Mouse (Mus musculus) brain, embryonic 14.5 days (tissue): ENCODE results near the gene Olfr17. TPM values are rescaled to one million over a fixed set of nuclear protein-coding genes. Genes with fewer than 3 reads are reported as not detected.
"Not testable (repeated sequence)": the region's sequence is repeated elsewhere in the genome, so short reads cannot be mapped to it uniquely, and the experiment has no call there.

Source experiments
- DNase-seq: peaks from one replicate; pipeline ENCODE4 v3.0.0-alpha.2; 2011; ENCODE audit warnings: low read depth
- CTCF ChIP-seq: fragments of 200-500 bp; IDR thresholded peaks from 2 replicates; pipeline ENCODE4 v1.5.1; 2012; ENCODE audit warnings: inconsistent platforms, mild to moderate bottlenecking, moderate library complexity, borderline replicate concordance; ENCODE audit not compliant: insufficient read depth, insufficient read length; ENCODE audit errors: extremely low read depth
- POLR2A ChIP-seq: fragments of 200-500 bp; IDR thresholded peaks from 2 replicates; pipeline ENCODE4 v1.6.1; 2012; ENCODE audit warnings: mild to moderate bottlenecking, inconsistent platforms, borderline replicate concordance; ENCODE audit not compliant: poor library complexity, insufficient read depth, insufficient read length, severe bottlenecking; ENCODE audit errors: extremely low read depth
- polyA plus RNA-seq: library from polyadenylated mRNA; depleted of rRNA; stranded (reverse); fragments of >200 nt; gene quantifications from 2 replicates; pipeline ENCODE4 v1.2.3, GENCODE M21; 2012; rRNA removed

Gene Olfr17
- polyA plus RNA-seq: not detected in 2 replicates

DNA sequence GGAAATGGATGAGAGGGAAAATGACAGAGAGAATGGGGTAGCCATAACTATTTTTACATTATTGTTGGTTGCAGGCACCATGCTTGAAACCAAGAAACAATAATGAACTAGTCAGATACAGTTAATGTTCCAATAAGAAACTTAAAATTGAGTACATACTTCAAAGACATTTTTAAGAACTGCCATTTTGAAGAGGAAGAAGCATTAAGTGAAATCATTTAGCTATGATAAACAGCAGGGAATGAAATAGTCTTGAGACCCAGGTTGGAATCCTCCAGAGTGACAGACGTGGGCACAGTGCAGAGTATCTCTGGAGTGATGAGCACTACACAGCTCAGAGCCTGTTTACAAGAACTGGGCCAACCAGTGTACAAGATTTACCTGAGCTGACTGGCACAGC lies at the start of gene Olfr17:
TSS of gene Olfr17 (plus strand) at position 301 of the 400 bp plus-strand sequence.
- no peak for TF ChIP-seq POLR2A
- no peak for TF ChIP-seq CTCF
- DNase-seq: no peak

DNA sequence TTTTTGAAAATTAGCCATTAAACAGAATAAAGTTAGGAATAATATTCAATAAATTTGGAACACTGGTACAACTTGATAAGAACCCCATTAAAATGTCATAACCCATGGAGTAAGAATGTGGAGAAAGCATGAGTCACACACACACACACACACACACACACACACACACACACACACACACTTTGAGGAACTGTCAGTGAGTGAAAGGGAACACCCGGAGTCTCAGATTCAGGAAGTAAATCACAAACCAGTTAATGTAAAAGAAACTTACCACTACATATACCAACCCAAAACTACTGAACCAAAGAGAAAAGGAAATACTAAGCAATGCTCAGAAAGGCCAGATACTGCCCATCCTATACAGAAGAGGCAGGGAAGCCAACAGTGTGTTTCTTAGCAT lies 48.6 kb upstream of the Olfr17 start:
- no peak for TF ChIP-seq CTCF
- no peak for TF ChIP-seq POLR2A
- DNase-seq: no peak

DNA sequence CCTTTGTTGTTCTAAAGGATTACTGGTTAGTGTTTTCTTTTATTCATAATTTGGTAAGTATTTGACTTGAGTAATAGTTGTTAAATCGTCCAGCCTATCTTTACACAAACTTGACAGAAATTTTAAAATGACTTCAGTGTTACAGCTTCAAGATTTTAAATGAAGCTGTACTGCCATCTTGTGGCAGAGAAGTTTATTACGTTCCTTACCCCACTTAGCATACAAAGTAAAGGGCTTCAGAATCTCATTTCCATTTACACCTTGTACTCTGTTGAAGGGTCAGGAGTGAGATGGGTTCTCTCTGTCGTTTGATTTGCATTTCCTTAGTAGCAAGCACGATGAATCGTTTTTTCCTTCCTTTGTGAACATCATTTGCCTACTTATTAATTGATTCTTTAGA lies 47.2 kb upstream of the Olfr17 start:
- TF ChIP-seq POLR2A (no peak), CTCF (no peak)

DNA sequence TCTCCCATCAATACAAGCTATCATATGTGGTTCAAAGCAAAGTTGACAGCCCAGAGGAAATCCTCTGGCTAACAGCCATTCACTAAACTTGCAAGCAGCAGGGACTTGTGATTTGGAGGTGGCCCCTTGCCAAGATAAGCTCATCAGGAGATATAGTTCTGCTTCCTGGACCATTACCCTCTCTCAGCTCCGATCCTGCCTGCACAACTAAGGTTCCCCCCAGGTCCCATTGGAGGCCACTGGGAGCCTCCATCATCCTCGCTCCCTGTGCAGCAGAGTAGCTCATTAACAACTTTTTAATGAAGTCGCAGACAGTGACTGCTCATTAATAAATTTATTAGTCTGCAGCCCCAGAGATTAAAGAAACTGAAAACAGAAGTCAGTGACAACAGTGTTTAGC lies 45.4 kb upstream of the Olfr17 start:
- TF ChIP-seq CTCF (no peak), POLR2A (no peak)
- peak; percentile 5 for DNase-seq

More for the DNA sequence above, 47.2 kb upstream of the Olfr17 start:
- peak; percentile 74 for DNase-seq

DNA sequence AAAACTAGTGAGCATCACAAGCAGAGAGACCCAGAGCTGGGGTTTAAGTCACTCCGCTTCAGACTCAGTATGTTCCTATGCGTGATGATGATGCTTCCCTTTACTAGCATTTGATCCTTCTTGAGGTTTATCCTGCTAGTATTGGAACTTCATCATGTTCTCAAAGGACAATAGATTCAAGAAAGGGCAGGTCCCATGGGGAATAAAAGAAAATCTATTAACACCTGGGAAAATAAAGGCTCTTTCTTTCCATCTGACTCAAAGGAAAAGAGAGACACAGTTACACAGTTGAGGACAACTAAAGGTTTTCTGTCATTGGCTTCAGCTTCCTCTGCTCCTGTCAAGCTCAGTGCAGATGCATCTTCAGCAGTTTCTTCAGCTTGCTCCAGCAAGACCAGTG lies 22.3 kb upstream of the Olfr17 start, which contains the start of gene Olfr714:
TSS of gene Olfr714 (plus strand) at position 301 of the 400 bp plus-strand sequence.
- TF ChIP-seq POLR2A (no peak), CTCF (no peak)
- no peak for DNase-seq

DNA sequence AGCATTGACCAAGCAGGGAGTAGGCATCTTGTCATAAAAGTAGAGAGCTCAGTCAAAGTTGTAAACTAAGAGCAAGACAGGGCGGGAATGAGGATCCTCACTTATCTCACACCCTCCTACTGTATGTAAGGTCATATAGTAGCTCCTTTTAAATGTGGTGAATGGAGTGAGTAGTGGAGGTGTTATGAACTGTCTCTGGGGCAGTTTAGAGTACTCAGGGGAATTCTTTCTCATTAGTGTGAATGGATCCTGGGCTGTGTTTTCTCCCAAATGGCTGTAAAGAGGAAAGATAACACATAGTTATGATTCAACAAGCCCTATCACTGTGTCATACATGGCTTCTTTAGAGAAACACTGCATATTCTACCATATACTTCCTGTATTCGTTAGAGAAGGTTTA lies 17.2 kb downstream of the Olfr17 start, which contains the start of gene Olfr715b:
TSS of gene Olfr715b (minus strand) at position 101 of the 400 bp plus-strand sequence.
- DNase-seq: not testable (repeated sequence)

DNA sequence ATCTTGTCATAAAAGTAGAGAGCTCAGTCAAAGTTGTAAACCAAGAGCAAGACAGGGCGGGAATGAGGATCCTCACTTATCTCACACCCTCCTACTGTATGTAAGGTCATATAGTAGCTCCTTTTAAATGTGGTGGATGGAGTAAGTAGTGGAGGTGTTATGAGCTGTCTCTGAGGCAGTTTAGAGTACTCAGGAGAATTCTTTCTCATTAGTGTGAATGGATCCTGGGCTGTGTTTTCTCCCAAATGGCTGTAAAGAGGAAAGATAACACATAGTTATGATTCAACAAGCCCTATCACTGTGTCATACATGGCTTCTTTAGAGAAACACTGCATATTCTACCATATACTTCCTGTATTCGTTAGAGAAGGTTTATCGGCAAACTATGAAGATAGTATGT lies 38.0 kb downstream of the Olfr17 start, which contains the start of gene Olfr715:
TSS of gene Olfr715 (minus strand) at position 101 of the 400 bp plus-strand sequence.
- not testable (repeated sequence) for DNase-seq

DNA sequence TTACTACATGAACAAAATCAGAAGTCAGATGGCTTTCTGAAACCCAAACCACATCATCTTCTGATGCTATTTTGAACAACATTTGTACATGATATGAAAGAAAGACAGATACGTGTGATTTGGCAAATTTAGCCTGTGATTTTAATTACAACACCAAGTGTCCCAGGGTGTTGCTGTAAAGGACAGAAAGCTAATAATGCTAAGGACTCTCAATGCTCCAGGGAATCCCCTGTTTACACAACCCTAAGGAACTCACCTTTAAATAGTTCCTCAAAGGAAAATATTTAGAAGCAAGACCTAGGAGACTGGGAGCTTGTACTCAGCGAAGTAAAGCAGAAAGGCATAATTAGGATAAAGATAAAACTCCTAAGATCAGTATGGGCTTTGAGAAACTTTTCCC lies 45.0 kb downstream of the Olfr17 start, which contains the start of gene Olfr716:
TSS of gene Olfr716 (plus strand) at position 301 of the 400 bp plus-strand sequence.
- DNase-seq: not testable (repeated sequence)

Other genes starting within 250 kb of the Olfr17 start
- gene Olfr703, start 249.9 kb upstream of the Olfr17 start, polyA plus RNA-seq: not detected in 2 replicates
- not detected in 2 replicates for gene Olfr704, start 230.0 kb upstream of the Olfr17 start, polyA plus RNA-seq
- not detected in 2 replicates for gene Olfr705, start 216.3 kb upstream of the Olfr17 start, polyA plus RNA-seq
- not detected in 2 replicates for gene Olfr706, start 205.1 kb upstream of the Olfr17 start, polyA plus RNA-seq
- gene Olfr707, start 192.0 kb upstream of the Olfr17 start, polyA plus RNA-seq: not detected in 2 replicates
- not detected in 2 replicates for gene Olfr1532-ps1, start 185.2 kb upstream of the Olfr17 start, polyA plus RNA-seq
- not detected in 2 replicates for gene Olfr709-ps1, start 161.0 kb upstream of the Olfr17 start, polyA plus RNA-seq
- not detected in 2 replicates for gene Olfr710, start 144.9 kb upstream of the Olfr17 start, polyA plus RNA-seq
- gene Olfr6, start 129.3 kb upstream of the Olfr17 start, polyA plus RNA-seq: not detected in 2 replicates
- gene Olfr711, start 117.8 kb upstream of the Olfr17 start, polyA plus RNA-seq: not detected in 2 replicates
- gene Olfr2, start 87.1 kb upstream of the Olfr17 start, polyA plus RNA-seq: not detected in 2 replicates
- gene Olfr713, start 62.0 kb upstream of the Olfr17 start, polyA plus RNA-seq: not detected in 2 replicates
- gene Olfr714, start 22.2 kb upstream of the Olfr17 start, polyA plus RNA-seq: not detected in 2 replicates
- not detected in 2 replicates for gene Olfr715b, start 17.1 kb downstream of the Olfr17 start, polyA plus RNA-seq
- not detected in 2 replicates for gene Olfr715, start 37.9 kb downstream of the Olfr17 start, polyA plus RNA-seq
- not detected in 2 replicates for gene Olfr716, start 45.1 kb downstream of the Olfr17 start, polyA plus RNA-seq
- not detected in 2 replicates for gene Nlrp14, start 73.8 kb downstream of the Olfr17 start, polyA plus RNA-seq
- gene Rbmxl2, start 116.2 kb downstream of the Olfr17 start, polyA plus RNA-seq: not detected in 2 replicates